Mouse (Mus musculus) spleen, postnatal 10 days (tissue): ENCODE data around the gene Tbx10.
A peak's percentile ranks its signal among the peaks of the same experiment; 100 is the strongest.

Source experiments
- DNase-seq, 2 experiments: peaks; one replicate each; pipeline ENCODE4 v3.0.0; 2021 to 2022; ENCODE audit warnings: low spot score in 2 of 2

The Tbx10 gene

DNA sequence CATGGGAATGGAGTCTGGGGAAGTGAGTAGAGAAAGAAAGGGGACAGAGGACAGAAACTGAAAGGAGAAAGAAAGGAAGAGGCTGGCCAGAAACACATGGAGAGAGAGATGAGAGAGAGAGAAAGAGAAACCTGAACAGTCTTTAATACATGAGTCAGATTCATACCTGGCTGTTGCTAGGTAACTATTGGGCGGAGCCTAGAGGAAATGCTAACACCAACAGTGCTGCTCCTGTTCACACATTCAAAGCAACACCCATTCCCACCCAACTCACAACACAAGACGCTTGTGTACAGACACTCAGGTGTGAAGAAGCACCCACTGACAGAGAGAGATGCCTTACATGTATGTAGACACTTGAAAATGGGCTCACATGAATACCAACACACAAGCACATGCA, 16.7 kb upstream of the Tbx10 start:
- DNase-seq, result no peak

DNA sequence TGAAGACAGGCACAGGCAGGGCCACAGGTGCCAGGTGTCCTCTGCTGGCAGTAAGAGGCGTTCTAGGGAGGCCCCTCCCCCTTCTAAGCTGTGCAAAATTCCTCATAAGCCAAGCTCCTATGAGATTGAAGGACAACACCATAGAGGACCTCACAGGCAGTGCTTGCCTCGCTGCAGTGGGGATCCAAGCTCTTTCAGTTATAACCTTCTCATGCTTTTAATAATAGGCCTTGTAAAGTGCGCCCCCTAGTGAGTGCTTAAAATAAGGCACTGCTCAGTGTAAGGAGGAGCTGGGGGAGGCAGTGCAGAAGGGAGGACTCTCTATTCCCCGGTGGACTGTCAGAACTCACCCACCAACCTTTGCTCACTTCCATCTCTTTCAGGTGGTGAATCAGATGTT, 12.2 kb upstream of the Tbx10 start:
- peak; percentile 70 to 84 for DNase-seq

GRCm38 (mm10) chr19:3980917-3981316, 11.6 kb upstream of the Tbx10 start:
- DNase-seq, result no peak

DNA sequence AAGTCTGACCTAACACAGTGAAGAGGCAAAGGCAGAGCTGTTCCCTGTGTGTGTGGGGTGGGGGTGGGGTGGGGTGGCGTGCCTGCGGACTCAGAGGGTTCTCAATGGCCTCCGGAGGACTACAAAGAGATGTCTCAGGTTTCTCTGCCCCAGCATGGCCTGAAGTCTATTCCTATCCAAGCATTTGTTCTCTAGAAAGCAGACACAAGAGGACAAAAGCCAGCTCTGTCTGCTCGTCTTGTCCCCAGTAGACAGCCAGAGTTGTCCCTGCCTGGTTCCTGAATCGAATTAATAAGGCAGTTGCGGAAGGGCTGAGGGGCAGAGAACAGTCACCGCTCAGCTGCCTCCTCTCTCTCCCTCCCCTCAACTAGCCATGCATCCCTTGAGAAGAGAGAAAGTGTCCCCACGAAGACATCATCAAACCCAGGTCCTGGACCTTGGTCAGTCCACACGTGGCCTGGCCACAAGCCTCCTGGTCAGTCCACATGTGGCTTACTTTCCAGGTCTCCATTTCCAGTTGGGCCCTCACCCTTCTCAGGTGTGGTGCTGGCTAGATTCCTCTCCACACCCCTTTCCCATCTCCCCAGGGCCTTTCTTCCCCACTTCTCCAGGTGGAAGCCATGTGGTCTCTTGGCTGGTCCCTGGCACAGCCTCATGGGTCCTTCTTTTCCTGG, 8.9 kb upstream of the Tbx10 start:
- DNase-seq, result no peak

GRCm38 (mm10) chr19:3985261-3985681, 7.3 kb upstream of the Tbx10 start:
- DNase-seq, result no peak

- peak in 1 of 2 experiments; percentile 66 for DNase-seq
These were observed 6.2 kb upstream of the Tbx10 start, which contains the start of gene Acy3 for GRCm38 (mm10) chr19:3986334-3986733. TSS of gene Acy3 (plus strand) at chr19:3986570.

DNA sequence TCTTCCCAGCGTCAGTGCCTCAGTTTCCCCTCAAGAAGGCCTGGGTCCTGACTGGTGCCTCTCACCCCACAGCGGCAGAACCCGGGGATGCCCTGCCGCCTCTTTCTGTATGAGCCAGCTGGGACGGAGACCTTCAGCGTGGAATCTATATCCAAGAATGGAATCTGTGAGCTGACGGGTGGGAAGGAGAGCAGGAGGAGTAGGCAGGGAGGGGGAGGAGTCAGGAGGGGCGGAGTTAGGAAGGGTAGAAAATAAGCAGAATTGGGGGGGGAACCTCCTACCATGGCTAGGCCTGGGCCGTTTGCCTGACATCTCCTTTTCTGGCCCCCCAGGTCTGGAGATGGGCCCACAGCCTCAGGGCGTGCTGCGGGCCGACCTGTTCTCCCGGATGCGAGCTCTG, 4.5 kb upstream of the Tbx10 start:
- no peak for DNase-seq

- DNase-seq, result no peak
These were observed 3.8 kb upstream of the Tbx10 start for GRCm38 (mm10) chr19:3988750-3989149.

GRCm38 (mm10) chr19:3990804-3991203, 1.7 kb upstream of the Tbx10 start:
- DNase-seq, result no peak

GRCm38 (mm10) chr19:3991562-3991961, 990 bp upstream of the Tbx10 start:
- no peak for DNase-seq

DNA sequence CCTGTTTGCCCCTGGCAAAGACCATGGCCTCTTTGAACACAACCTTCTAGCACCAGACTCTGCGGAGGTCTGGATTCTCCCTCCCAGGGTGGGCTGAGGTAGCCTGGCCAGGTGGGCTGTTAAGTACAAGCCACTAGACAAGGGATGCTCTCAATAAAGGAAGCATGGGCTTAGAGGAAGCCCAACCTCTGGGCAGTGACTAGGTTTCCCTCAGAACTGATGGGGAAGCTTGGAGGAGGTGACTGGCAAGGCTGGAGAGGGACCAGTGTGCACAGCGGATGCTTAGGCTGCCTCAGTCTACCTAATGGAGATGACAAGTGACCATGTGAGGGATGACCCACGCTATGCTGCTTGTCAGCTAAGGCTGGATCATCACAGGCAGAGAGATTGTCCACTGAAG, 586 bp upstream of the Tbx10 start:
- no peak for DNase-seq

- DNase-seq, result no peak
These were observed 2.4 kb downstream of the Tbx10 start for GRCm38 (mm10) chr19:3994932-3995331.

DNA sequence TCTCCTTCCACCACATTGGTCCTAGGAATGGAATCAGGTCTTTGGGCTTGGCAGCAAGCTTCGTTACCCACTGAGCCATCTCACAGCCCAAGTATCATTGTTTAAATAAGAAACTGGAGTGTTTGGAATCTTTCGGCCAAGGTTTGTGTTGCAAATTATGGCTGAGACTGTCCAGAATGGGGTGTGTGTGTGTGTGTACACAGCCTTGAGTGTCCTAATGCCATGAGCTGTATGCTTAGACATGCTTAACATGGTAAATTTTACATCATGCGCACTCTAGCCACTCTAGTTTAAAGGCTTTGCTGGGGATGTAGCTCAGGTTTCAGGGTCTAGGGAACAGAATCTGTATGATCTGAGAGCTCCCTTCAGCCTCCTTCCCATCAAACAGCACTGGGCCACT, 3.0 kb downstream of the Tbx10 start:
- DNase-seq, result no peak

- DNase-seq, result no peak
These were observed 3.6 kb downstream of the Tbx10 start for GRCm38 (mm10) chr19:3996106-3996505.

GRCm38 (mm10) chr19:3996747-3997146, 4.2 kb downstream of the Tbx10 start:
- no peak for DNase-seq

DNA sequence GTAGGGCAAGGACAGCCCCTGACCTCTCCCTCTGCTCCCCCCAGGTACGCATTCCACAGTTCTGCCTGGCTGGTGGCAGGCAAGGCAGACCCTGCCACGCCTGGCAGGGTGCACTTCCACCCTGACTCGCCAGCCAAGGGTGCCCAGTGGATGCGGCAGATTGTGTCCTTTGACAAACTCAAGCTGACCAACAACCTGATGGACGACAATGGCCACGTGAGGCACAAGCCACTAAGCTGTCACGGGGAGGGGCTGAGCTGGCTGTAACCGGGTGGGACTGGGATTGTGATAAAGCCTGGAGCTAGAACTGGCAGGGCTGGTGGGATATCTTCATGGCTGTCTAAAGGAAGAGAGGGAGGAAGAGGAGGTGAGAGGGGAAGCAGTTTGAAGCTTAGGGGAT, 4.7 kb downstream of the Tbx10 start:
- no peak for DNase-seq

DNA sequence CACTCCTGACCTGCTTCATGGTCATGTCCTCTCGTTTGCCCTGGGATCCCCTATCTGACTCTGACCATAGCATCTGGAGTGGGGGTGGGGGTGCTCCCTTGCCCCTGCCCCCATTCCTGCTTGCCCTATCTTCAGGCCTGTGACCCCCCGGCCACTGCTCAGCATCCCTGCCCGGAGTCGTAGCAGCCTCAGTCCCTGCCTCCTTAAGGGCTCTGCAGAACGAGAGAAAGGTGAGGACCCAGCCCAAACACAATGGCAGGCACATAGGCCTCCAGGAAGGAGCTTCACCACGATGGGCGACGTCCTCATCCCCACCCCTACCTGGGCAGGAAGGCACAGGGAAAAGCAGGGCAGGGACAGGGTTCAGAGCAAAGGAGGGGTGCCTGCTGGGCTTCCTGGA, 5.8 kb downstream of the Tbx10 start:
- no peak for DNase-seq

DNA sequence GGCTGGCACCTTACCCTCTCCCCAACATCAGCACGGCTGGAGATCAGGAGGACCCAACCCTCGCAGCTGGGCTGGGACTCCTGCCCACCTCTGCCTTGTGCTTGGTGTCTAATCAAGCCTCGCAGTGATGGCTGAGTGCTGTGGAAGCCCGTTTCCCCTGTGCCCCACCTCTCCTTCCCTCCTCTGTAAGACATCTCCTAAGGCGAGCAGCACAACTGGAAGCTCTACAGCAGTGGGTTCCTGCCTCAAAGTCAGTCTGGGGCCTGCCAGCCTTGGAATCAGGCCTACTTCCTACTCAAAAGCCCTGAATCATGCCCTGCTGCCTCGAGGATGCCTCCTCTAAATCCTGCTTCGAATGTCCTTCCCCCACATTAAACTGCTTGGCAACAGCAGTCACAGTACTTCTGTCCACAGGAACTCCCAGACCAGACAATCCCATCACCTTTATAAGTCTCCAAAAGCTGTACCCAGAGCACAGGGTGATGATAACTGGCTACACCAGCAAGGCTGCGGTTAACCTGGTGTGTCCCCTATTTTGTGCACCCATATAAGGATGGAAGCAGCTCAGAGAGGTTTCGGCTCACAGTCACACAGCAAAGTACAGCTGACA, 6.7 kb downstream of the Tbx10 start:
- no peak for DNase-seq

DNA sequence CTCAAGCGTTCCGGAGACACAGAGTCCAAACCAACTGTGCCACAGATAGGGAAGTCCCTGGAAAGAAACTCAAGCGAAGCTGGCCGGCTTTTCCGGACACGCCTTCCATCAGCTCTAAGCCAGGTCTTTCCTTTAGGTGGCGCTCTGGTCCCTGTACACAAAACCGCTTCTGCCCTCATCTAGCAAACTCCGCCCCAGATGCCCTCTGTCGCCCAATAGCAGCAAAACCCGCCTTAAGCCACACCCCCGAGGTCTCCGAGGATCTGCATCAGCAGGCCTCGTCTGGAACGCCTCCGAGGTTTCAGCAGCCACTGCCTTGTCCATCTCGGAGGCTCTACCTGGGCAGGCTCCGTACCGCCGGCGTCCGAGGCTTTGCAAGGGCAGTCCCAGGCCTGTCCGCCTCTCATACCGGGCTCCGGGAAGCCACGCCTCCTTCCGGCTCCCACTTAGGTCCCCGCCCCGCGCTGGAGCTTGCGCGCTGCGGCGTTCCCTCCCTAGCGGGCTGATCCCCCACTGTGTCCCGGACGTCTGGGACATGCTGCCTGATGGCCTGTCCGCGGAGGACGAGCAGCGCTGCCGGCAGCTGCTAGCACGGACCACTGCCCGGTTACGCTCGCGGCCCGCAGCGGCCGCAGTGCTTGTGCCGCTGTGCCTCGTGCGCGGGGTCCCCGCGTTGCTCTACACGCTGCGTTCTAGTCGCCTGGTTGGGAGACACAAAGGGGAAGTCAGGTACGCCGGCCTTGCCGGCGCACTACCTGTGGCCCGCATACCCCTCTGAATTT, 7.8 kb downstream of the Tbx10 start, which contains the start of the genes Nudt8 and Gm49405:
Nudt8 (plus strand) TSS at position 462 of the 782 bp plus-strand sequence.
Gm49405 (plus strand) TSS at position 508 of the 782 bp plus-strand sequence.
- peak; percentile 96 to 97 for DNase-seq

DNA sequence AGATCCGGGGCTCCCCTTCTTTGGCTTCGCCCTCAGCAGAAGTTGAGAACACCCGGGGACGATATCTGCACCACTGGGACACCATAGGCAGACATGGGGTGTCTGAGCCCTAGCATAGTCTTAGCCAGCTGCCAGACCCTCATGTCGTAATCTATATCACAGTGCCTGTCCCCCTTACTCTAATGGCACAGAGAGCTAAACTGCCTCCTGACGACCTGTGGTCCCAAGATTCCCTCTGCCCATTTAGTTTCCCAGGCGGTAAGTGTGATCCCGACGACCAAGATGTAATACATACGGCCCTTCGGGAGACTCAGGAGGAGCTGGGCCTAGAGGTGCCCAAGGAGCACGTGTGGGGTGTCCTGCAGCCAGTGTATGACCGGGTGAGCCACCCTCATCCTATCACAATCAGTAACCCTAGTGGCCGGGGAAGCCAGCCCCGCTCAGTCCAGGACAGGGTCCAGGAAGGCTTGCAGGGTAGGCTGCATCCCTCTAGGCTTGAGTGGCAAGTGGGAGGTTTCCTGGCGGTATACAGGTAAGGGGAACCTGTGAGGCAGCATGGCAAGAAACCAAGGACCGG, 8.5 kb downstream of the Tbx10 start:
- no peak for DNase-seq

DNA sequence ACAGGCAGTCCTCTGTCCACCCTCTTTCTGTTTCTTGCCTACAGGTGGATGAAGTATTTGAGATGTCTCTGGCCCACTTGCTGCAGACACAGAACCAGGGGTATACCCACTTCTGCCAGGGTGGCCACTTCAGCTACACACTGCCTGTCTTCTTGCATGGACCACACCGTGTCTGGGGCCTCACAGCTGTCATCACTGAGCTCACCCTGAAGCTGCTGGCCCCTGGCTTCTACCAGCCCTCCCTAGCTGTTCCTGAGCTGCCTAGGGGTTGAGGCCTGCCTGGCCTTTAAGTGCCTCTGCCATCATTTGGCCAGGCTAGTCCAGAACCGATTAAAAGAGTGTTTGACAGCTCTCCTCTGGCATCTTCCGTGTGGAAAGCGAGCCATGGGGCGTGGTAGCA, 9.2 kb downstream of the Tbx10 start:
- no peak for DNase-seq

GRCm38 (mm10) chr19:4003112-4003511, 10.6 kb downstream of the Tbx10 start, which contains the start of gene Doc2g:
TSS of gene Doc2g (plus strand) at chr19:4003313.
- no peak for DNase-seq
